Mouse (Mus musculus) natural killer cell, adult 2 months (primary cell): ENCODE results near the gene Sfmbt1.

ENCODE experiments used
- DNase-seq, 2 experiments: peaks; one replicate each; pipeline ENCODE4 v3.0.0; 2022; ENCODE audit warnings: low spot score in 2 of 2

Sfmbt1 gene

GRCm38 (mm10) chr14:30870206-30871147 lies 155.8 kb downstream of the Sfmbt1 start:
- no peak for DNase-seq
